Mouse (Mus musculus): Measurements from ENCODE around the gene Szt2. TPM values are rescaled to one million over a fixed set of nuclear protein-coding genes. Genes with fewer than 3 reads are reported as not detected.

Szt2 gene
- 6.1 TPM in 2 replicates for polyA plus RNA-seq (2015; fragmentation: Nextera tagmentation; extraction: Ambion mirVana)

DNA sequence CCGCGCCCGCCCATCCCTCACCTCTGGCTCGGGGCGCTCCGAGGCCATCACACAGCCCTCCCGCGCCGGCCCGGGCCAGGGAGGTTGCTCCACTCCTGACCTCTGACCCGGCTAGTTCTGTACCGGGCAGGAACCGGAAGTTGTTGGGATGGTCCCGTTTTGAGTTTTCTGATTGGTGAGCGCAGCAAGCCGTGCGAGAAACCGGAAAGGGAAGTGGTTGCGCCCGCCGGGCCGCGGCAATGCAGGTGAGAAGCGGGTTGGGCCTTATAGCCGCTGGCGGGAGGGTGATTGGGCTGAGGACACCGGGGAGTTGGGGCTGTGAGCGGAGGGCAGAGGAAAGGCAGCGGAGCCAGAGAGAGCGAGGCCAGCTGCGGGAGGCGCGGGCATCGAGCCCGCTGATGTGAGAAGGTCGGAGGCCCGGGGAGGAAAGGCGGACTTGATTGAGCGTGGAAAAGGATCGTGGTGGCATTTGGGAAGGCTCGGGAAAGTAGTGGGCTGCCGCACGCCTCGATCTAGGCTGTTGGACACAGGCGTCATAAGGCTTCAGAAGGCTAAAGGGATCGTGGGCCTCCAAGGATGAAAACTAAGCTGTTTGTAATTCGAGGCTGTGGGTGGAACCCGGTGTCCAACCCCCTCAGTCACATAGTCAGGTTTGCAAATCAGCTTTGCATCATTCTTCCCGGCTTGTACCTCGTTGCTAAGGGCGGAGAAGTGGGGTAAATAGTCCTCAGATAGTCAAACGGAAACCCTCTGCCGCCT, at the start of gene Szt2, which contains the start of gene Med8:
TSS of gene Szt2 (minus strand) at position 132 of the 759 bp plus-strand sequence.
TSS of gene Med8 (plus strand) at position 196 of the 759 bp plus-strand sequence.
- 0 out of 2 replicates have a peak, but pooled peaks have one; percentile 34 for TF ChIP-seq EP300 (IDR thresholded peaks at IDR 0.05)
- TF ChIP-seq CTCF (IDR thresholded peaks at IDR 0.05): no peak
- Histone ChIP-seq H3K4me1 (ENCODE audit: insufficient read depth, low read depth, low read length) (peaks cover 10% of the 10 kb centered on the region; the same call in 1 of the 2 replicates), H3K36me3 (ENCODE audit: insufficient read depth, low read length) (peaks cover 21% of the 10 kb centered on the region), H3K27me3 (replicated peaks; ENCODE audit: insufficient read depth, low read length) (no peaks in the 10 kb centered on the region), H3K9ac (replicated peaks; ENCODE audit: low read depth) (peak within 1 kb of the TSS; percentile 90), H3K4me3 (ENCODE audit: low read depth, low read length) (peak within 1 kb of the TSS; percentile 75), H3K27ac (ENCODE audit: low read length) (peak within 1 kb of the TSS; percentile 86), H3K4me2 (replicated peaks; ENCODE audit: low read depth, low read length) (peak within 1 kb of the TSS; percentile 76), H3K9me3 (ENCODE audit: low read length) (no peaks in the 10 kb centered on the region)
- peak; percentile 98 for DNase-seq (ENCODE audit: low spot score)
- peak; percentile 99 for ATAC-seq
- under 1% methylated on average over 53 of the region's 53 CpGs for WGBS

DNA sequence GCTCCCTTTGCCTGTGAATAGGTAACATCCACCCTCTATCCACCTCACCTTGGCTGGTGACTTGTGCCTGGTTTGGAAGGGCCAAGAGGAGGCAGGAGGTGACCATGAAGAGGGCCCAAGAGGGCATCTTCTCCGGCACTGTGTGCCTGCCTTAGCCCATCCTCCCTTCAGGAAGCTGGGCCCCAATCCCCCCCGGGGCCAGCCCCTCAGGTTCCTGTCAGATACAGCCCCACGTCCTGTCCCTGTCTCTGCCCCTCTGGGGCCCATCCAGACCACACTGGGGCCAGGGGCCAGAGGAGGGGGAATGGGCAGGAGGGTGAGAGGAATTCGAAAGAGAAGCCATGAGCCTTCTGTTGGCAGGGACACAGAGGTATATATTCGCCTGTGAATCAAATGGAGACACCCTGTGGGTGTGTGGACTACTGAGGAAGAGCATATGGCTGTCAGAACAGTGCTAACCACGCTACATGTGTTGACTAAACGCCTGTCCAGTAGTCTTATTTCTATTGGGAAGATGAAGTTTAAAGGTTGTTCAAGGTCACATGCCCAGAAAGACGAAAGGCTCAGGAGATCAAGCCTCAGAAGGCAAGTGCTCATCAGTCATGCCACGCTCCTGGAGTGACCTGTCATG, 48.4 kb upstream of the Szt2 start, which contains the start of gene Mpl:
TSS of gene Mpl (minus strand) at position 169 of the 631 bp plus-strand sequence.
- H3K4me3 ChIP-seq (ENCODE audit: low read depth, low read length): no peak within 1 kb of the TSS
- H3K27me3 ChIP-seq (replicated peaks; ENCODE audit: insufficient read depth, low read length): no peaks in the 10 kb centered on the region
- H3K4me1 ChIP-seq (ENCODE audit: insufficient read depth, low read depth, low read length): no peaks in the 10 kb centered on the region
- no peaks in the 10 kb centered on the region for H3K36me3 ChIP-seq (ENCODE audit: insufficient read depth, low read length)
- WGBS: 50% methylated on average over 9 of the region's 9 CpGs
- no peak within 1 kb of the TSS for H3K27ac ChIP-seq (ENCODE audit: low read length)
- ATAC-seq (no peak), DNase-seq (ENCODE audit: low spot score) (no peak)
- no peak for TF ChIP-seq CTCF (IDR thresholded peaks at IDR 0.05)
- no peak for TF ChIP-seq EP300 (IDR thresholded peaks at IDR 0.05)
- no peak within 1 kb of the TSS for H3K4me2 ChIP-seq (replicated peaks; ENCODE audit: low read depth, low read length)
- H3K9me3 ChIP-seq (ENCODE audit: low read length): no peaks in the 10 kb centered on the region
- H3K9ac ChIP-seq (replicated peaks; ENCODE audit: low read depth): no peak within 1 kb of the TSS

GRCm38 (mm10) chr4:118446415-118447153, 37.5 kb upstream of the Szt2 start:
- Histone ChIP-seq H3K27ac (ENCODE audit: low read length) (no peak overlapping the region), H3K4me3 (ENCODE audit: low read depth, low read length) (peak overlapping the region; percentile 27), H3K36me3 (ENCODE audit: insufficient read depth, low read length) (no peaks in the 10 kb centered on the region), H3K9me3 (ENCODE audit: low read length) (no peaks in the 10 kb centered on the region), H3K4me2 (replicated peaks; ENCODE audit: low read depth, low read length) (peak overlapping the region; percentile 59), H3K9ac (replicated peaks; ENCODE audit: low read depth) (no peak overlapping the region; the same call in 1 of the 2 replicates), H3K27me3 (replicated peaks; ENCODE audit: insufficient read depth, low read length) (no peaks in the 10 kb centered on the region), H3K4me1 (ENCODE audit: insufficient read depth, low read depth, low read length) (peaks cover 7% of the 10 kb centered on the region; the same call in 1 of the 2 replicates)
- TF ChIP-seq EP300 (IDR thresholded peaks at IDR 0.05) (no peak), CTCF (IDR thresholded peaks at IDR 0.05) (peak; percentile 19; the same call in 1 of the 2 replicates)
- peak; percentile 31 for ATAC-seq
- peak; percentile 64 for DNase-seq (ENCODE audit: low spot score)
- 26% methylated on average over 24 of the region's 24 CpGs for WGBS

GRCm38 (mm10) chr4:118445781-118446414, 36.8 kb upstream of the Szt2 start:
- WGBS: 22% methylated on average over 18 of the region's 18 CpGs
- Histone ChIP-seq H3K4me2 (replicated peaks; ENCODE audit: low read depth, low read length) (peak overlapping the region; percentile 59), H3K4me3 (ENCODE audit: low read depth, low read length) (peak overlapping the region; percentile 27), H3K27me3 (replicated peaks; ENCODE audit: insufficient read depth, low read length) (no peaks in the 10 kb centered on the region), H3K27ac (ENCODE audit: low read length) (0 out of 2 replicates have a peak overlapping the region, but pooled peaks have one; percentile 20), H3K4me1 (ENCODE audit: insufficient read depth, low read depth, low read length) (peaks cover 7% of the 10 kb centered on the region; the same call in 1 of the 2 replicates), H3K36me3 (ENCODE audit: insufficient read depth, low read length) (no peaks in the 10 kb centered on the region), H3K9me3 (ENCODE audit: low read length) (no peaks in the 10 kb centered on the region), H3K9ac (replicated peaks; ENCODE audit: low read depth) (no peak overlapping the region; the same call in 1 of the 2 replicates)
- peak; percentile 88 for ATAC-seq
- TF ChIP-seq EP300 (IDR thresholded peaks at IDR 0.05) (no peak), CTCF (IDR thresholded peaks at IDR 0.05) (peak; percentile 49)
- DNase-seq (ENCODE audit: low spot score): peak; percentile 65

DNA sequence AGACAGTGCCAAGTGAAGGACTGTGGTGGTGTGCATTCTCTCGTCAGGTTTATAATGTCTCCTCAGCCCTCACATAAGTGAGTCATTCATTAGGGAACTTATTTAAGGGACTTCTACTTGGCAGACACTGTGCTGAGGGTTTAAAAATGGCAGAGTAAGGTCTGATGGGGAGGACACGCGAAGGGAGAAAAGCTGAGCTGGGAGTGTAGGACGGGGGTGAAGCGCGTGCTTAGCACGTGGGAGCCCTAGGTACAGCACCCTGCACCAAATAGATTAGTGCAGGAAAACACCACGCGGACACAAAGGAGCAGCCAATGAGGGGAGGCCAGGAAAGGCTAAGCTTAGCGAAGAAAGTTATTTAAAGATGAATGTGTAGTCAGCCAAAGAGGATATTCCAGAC, 36.0 kb upstream of the Szt2 start:
- WGBS: 79% methylated on average over 10 of the region's 10 CpGs
- Histone ChIP-seq H3K36me3 (ENCODE audit: insufficient read depth, low read length) (no peaks in the 10 kb centered on the region), H3K4me2 (replicated peaks; ENCODE audit: low read depth, low read length) (no peak overlapping the region), H3K27me3 (replicated peaks; ENCODE audit: insufficient read depth, low read length) (no peaks in the 10 kb centered on the region), H3K27ac (ENCODE audit: low read length) (no peak overlapping the region), H3K4me1 (ENCODE audit: insufficient read depth, low read depth, low read length) (peaks cover 7% of the 10 kb centered on the region; the same call in 1 of the 2 replicates), H3K9ac (replicated peaks; ENCODE audit: low read depth) (no peak overlapping the region), H3K4me3 (ENCODE audit: low read depth, low read length) (no peak overlapping the region), H3K9me3 (ENCODE audit: low read length) (no peaks in the 10 kb centered on the region)
- no peak for TF ChIP-seq CTCF (IDR thresholded peaks at IDR 0.05)
- no peak for TF ChIP-seq EP300 (IDR thresholded peaks at IDR 0.05)
- DNase-seq (ENCODE audit: low spot score) (no peak), ATAC-seq (no peak)
